Comparison of ENCODE assay signal across 10 mouse cellular contexts in genomic region chr7:4165286-4165685, GRCm38 (mm10). TPM values are rescaled to one million over a fixed set of nuclear protein-coding genes. Genes with fewer than 3 reads are reported as not detected.
DNase-seq lines count a peak whose midpoint lies in the region; ATAC-seq and TF ChIP-seq lines count a peak whose summit lies in the region.
"Had no signal": no experiment of that assay in that cellular context is flagged by ENCODE, and none has a peak within 500 bp of the region (broad histone marks: within the 10 kb centered on the region; RNA-seq: fewer than 3 reads in every experiment).

No protein-coding gene starts in this region.

- H3K4me2 ChIP-seq in lung, postnatal 0 days (replicated peaks; ENCODE audit: low read depth, low read length) = peak overlapping the region; percentile 85; the same call in 1 of the 2 replicates
- H3K4me2 ChIP-seq in hindbrain, postnatal 0 days (ENCODE audit: low read depth, low read length) = peak overlapping the region; percentile 62
- H3K4me2 ChIP-seq in limb, embryonic 13.5 days (replicated peaks) = peak overlapping the region; percentile 71
- H3K4me2 ChIP-seq in stomach, embryonic 15.5 days = peak overlapping the region; percentile 78

- no peak for ATAC-seq in lung, postnatal 0 days
- ATAC-seq in hindbrain, postnatal 0 days = no peak
- no peak for ATAC-seq in limb, embryonic 13.5 days (ENCODE audit: low FRiP score, low read depth)
- no peak for ATAC-seq in stomach, embryonic 15.5 days (ENCODE audit: insufficient read depth, low FRiP score, low read depth)

- no peak for TF ChIP-seq EP300 in lung, postnatal 0 days (IDR thresholded peaks at IDR 0.05)

- no peak for TF ChIP-seq CTCF in lung, postnatal 0 days (IDR thresholded peaks at IDR 0.05)
- TF ChIP-seq CTCF in lung, adult 2 months (IDR thresholded peaks at IDR 0.05; ENCODE audit: insufficient read depth, low read length) = no peak
- no peak for TF ChIP-seq CTCF in hindbrain, postnatal 0 days (IDR thresholded peaks at IDR 0.05; ENCODE audit: low read depth)

- no peak for TF ChIP-seq POLR2A in lung, adult 2 months (IDR thresholded peaks at IDR 0.05; ENCODE audit: borderline replicate concordance, extremely low read depth, low read depth, low read length)

- 0 out of 2 replicates have a peak overlapping the region, but pooled peaks have one; percentile 71 for H3K27ac ChIP-seq in lung, postnatal 0 days (ENCODE audit: low read length)
- peak overlapping the region; percentile 16; the same call in 1 of the 2 replicates for H3K27ac ChIP-seq in hindbrain, postnatal 0 days
- peak overlapping the region; percentile 77 for H3K27ac ChIP-seq in limb, embryonic 13.5 days
- peak overlapping the region; percentile 88 for H3K27ac ChIP-seq in stomach, embryonic 15.5 days
- H3K27ac ChIP-seq: liver, embryonic 14.5 days had no signal

- H3K27me3 ChIP-seq in lung, postnatal 0 days (replicated peaks; ENCODE audit: insufficient read depth, low read length) = no peaks in the 10 kb centered on the region
- H3K27me3 ChIP-seq in hindbrain, postnatal 0 days (ENCODE audit: insufficient read depth, low read length) = no peaks in the 10 kb centered on the region
- H3K27me3 ChIP-seq in limb, embryonic 13.5 days = no peaks in the 10 kb centered on the region
- no peaks in the 10 kb centered on the region for H3K27me3 ChIP-seq in stomach, embryonic 15.5 days (replicated peaks)
- H3K27me3 ChIP-seq: Patski had no signal

- no peak overlapping the region for H3K9ac ChIP-seq in lung, postnatal 0 days (replicated peaks; ENCODE audit: low read depth)
- H3K9ac ChIP-seq in hindbrain, postnatal 0 days (replicated peaks; ENCODE audit: low read length) = no peak overlapping the region
- peak overlapping the region; percentile 60 for H3K9ac ChIP-seq in limb, embryonic 13.5 days
- no peak overlapping the region; the same call in 1 of the 2 replicates for H3K9ac ChIP-seq in stomach, embryonic 15.5 days
- H3K9ac ChIP-seq: liver, embryonic 14.5 days had no signal

- H3K4me1 ChIP-seq in lung, postnatal 0 days (ENCODE audit: insufficient read depth, low read depth, low read length) = no peaks in the 10 kb centered on the region; the same call in 1 of the 2 replicates
- H3K4me1 ChIP-seq in lung, adult 2 months (ENCODE audit: control insufficient read depth, insufficient read depth, low read length) = peaks cover 5% of the 10 kb centered on the region; the same call in 1 of the 2 replicates
- H3K4me1 ChIP-seq in hindbrain, postnatal 0 days (ENCODE audit: insufficient read depth, low read length) = peaks cover 2% of the 10 kb centered on the region; the same call in 1 of the 2 replicates
- H3K4me1 ChIP-seq in limb, embryonic 13.5 days = peaks cover 21% of the 10 kb centered on the region
- peaks cover 18% of the 10 kb centered on the region for H3K4me1 ChIP-seq in stomach, embryonic 15.5 days

- no peaks in the 10 kb centered on the region for H3K9me3 ChIP-seq in lung, postnatal 0 days (ENCODE audit: low read length)
- H3K9me3 ChIP-seq in hindbrain, postnatal 0 days (ENCODE audit: low read length) = no peaks in the 10 kb centered on the region
- H3K9me3 ChIP-seq in limb, embryonic 13.5 days = no peaks in the 10 kb centered on the region
- H3K9me3 ChIP-seq in stomach, embryonic 15.5 days = no peaks in the 10 kb centered on the region

- no peaks in the 10 kb centered on the region for H3K36me3 ChIP-seq in lung, postnatal 0 days (ENCODE audit: insufficient read depth, low read length)
- H3K36me3 ChIP-seq in hindbrain, postnatal 0 days (ENCODE audit: insufficient read depth, low read length) = no peaks in the 10 kb centered on the region
- no peaks in the 10 kb centered on the region for H3K36me3 ChIP-seq in limb, embryonic 13.5 days
- H3K36me3 ChIP-seq in stomach, embryonic 15.5 days = no peaks in the 10 kb centered on the region

- WGBS in lung, postnatal 0 days = 13% methylated on average over 3 of the region's 3 CpGs
- WGBS in lung, adult 2 months = 22% methylated on average over 3 of the region's 3 CpGs
- WGBS in hindbrain, postnatal 0 days = 20% methylated on average over 3 of the region's 3 CpGs
- 20% methylated on average over 3 of the region's 3 CpGs for WGBS in limb, embryonic 13.5 days
- 7% methylated on average over 3 of the region's 3 CpGs for WGBS in stomach, embryonic 15.5 days

- no peak overlapping the region for H3K4me3 ChIP-seq in lung, postnatal 0 days (ENCODE audit: low read depth, low read length)
- H3K4me3 ChIP-seq in lung, adult 2 months (replicated peaks; ENCODE audit: extremely low read depth, low read depth, low read length) = no peak overlapping the region
- H3K4me3 ChIP-seq in hindbrain, postnatal 0 days (ENCODE audit: low read length) = no peak overlapping the region
- peak overlapping the region; percentile 54 for H3K4me3 ChIP-seq in limb, embryonic 13.5 days
- H3K4me3 ChIP-seq in stomach, embryonic 15.5 days (replicated peaks) = peak overlapping the region; percentile 52

- DNase-seq in lung, postnatal 0 days (ENCODE audit: low spot score) = no peak
- no peak for DNase-seq in lung, adult 2 months
- no peak for DNase-seq in hindbrain, postnatal 0 days (ENCODE audit: low spot score)
- no peak for DNase-seq in B cell, adult 2 months
- no peak for DNase-seq in thymus, postnatal 25 days
- no peak for DNase-seq in layer of hippocampus, adult 9-10 months (ENCODE audit: low spot score)

RNA-seq across cellular contexts. Expression of gene Cdc42ep5, which starts 0.6 kb away (rescaled TPM):
- 46.7 and 51.1 TPM in 2 replicates for polyA plus RNA-seq in lung, postnatal 0 days (2015; fragmentation: Nextera tagmentation; extraction: Ambion mirVana)
- polyA plus RNA-seq in lung, adult 2 months (2012; rRNA removed) = 46.9 and 51.8 TPM in 2 replicates
- 8.5 and 15.9 TPM in 2 replicates for total RNA-seq in hindbrain, postnatal 0 days (2014; rRNA removed)
- polyA plus RNA-seq in hindbrain, postnatal 0 days (2015; fragmentation: Nextera tagmentation; extraction: Ambion mirVana) = 11.7 and 12.0 TPM in 2 replicates
- 70.9 and 74.3 TPM in 2 replicates for polyA plus RNA-seq in limb, embryonic 13.5 days (2015; fragmentation: Nextera tagmentation; extraction: Ambion mirVana)
- 67.0 and 73.0 TPM in 2 replicates for polyA plus RNA-seq in stomach, embryonic 15.5 days (2015; fragmentation: Nextera tagmentation; extraction: Ambion mirVana)

RNA-seq across cellular contexts. Expression of gene Leng9, which starts 15.1 kb away (rescaled TPM):
- polyA plus RNA-seq in lung, postnatal 0 days (2015; fragmentation: Nextera tagmentation; extraction: Ambion mirVana) = 7.6 and 7.7 TPM in 2 replicates
- polyA plus RNA-seq in lung, adult 2 months (2012; rRNA removed) = 8.6 and 10.2 TPM in 2 replicates
- total RNA-seq in hindbrain, postnatal 0 days (2014; rRNA removed) = 4.2 and 4.4 TPM in 2 replicates
- 4.2 and 5.4 TPM in 2 replicates for polyA plus RNA-seq in hindbrain, postnatal 0 days (2015; fragmentation: Nextera tagmentation; extraction: Ambion mirVana)
- polyA plus RNA-seq in limb, embryonic 13.5 days (2015; fragmentation: Nextera tagmentation; extraction: Ambion mirVana) = 4.6 and 4.9 TPM in 2 replicates
- polyA plus RNA-seq in stomach, embryonic 15.5 days (2015; fragmentation: Nextera tagmentation; extraction: Ambion mirVana) = 4.6 and 4.8 TPM in 2 replicates

RNA-seq across cellular contexts. Expression of gene Leng8, which starts 28.4 kb away (rescaled TPM):
- polyA plus RNA-seq in lung, postnatal 0 days (2015; fragmentation: Nextera tagmentation; extraction: Ambion mirVana) = 28.0 and 29.6 TPM in 2 replicates
- polyA plus RNA-seq in lung, adult 2 months (2012; rRNA removed) = 648 and 958 TPM in 2 replicates
- total RNA-seq in hindbrain, postnatal 0 days (2014; rRNA removed) = 183 and 264 TPM in 2 replicates
- polyA plus RNA-seq in hindbrain, postnatal 0 days (2015; fragmentation: Nextera tagmentation; extraction: Ambion mirVana) = 49.1 and 50.8 TPM in 2 replicates
- 59.1 and 64.4 TPM in 2 replicates for polyA plus RNA-seq in limb, embryonic 13.5 days (2015; fragmentation: Nextera tagmentation; extraction: Ambion mirVana)
- 52.6 and 67.4 TPM in 2 replicates for polyA plus RNA-seq in stomach, embryonic 15.5 days (2015; fragmentation: Nextera tagmentation; extraction: Ambion mirVana)

RNA-seq across cellular contexts. Expression of gene Ttyh1, which starts 46.1 kb away (rescaled TPM):
- polyA plus RNA-seq in lung, postnatal 0 days (2015; fragmentation: Nextera tagmentation; extraction: Ambion mirVana) = 1.1 and 1.2 TPM in 2 replicates
- 2.6 and 3.0 TPM in 2 replicates for polyA plus RNA-seq in lung, adult 2 months (2012; rRNA removed)
- total RNA-seq in hindbrain, postnatal 0 days (2014; rRNA removed) = 819 and 1,009 TPM in 2 replicates
- 249 and 272 TPM in 2 replicates for polyA plus RNA-seq in hindbrain, postnatal 0 days (2015; fragmentation: Nextera tagmentation; extraction: Ambion mirVana)
- 2.0 and 2.3 TPM in 2 replicates for polyA plus RNA-seq in limb, embryonic 13.5 days (2015; fragmentation: Nextera tagmentation; extraction: Ambion mirVana)
- polyA plus RNA-seq in stomach, embryonic 15.5 days (2015; fragmentation: Nextera tagmentation; extraction: Ambion mirVana) = 12.7 and 15.1 TPM in 2 replicates

Comparison
In these comparisons a context has a peak if more than half of its experiments do, and no peak if none do; other contexts are left out.
1. H3K27ac ChIP-seq: peak in every context shown above with its lines; median percentile 88 in stomach, embryonic 15.5 days; 77 in limb, embryonic 13.5 days; 71 in lung, postnatal 0 days; 16 in hindbrain, postnatal 0 days.
2. H3K4me3 ChIP-seq: peak in limb, embryonic 13.5 days (single experiment) and stomach, embryonic 15.5 days (single experiment); none in lung, postnatal 0 days (single experiment), lung, adult 2 months (single experiment) and hindbrain, postnatal 0 days (single experiment).
3. Peak in every context shown above with its lines, with median percentiles within 50 percentile points of each other: H3K4me2 ChIP-seq.